Mouse (Mus musculus) brain, adult 2 months (tissue): ENCODE data around the gene Mterf1b.

Source experiments
- DNase-seq: peaks from one replicate; pipeline ENCODE4 v3.0.0; 2011; ENCODE audit warnings: low read depth, low spot score

Gene Mterf1b

DNA sequence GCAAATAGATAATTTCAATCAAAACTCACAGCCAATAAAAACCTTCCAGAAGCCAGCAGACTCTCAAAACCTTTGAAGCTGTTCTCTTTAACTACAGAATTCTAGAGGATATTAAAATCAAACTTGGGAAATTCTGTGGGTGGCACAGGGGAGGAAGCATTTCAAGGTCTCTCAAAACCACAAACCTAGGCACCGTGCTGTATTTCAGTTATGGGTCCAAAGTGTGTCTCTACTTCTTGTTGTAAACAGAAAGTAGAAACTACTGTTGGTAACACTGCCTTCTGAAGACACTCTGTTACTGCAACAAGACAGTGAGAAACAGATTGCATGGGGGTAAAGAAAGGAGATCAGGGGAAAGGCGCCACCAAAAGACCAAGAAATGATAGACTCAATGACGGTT is 52.8 kb downstream of the Mterf1b start:
- no peak for DNase-seq

DNA sequence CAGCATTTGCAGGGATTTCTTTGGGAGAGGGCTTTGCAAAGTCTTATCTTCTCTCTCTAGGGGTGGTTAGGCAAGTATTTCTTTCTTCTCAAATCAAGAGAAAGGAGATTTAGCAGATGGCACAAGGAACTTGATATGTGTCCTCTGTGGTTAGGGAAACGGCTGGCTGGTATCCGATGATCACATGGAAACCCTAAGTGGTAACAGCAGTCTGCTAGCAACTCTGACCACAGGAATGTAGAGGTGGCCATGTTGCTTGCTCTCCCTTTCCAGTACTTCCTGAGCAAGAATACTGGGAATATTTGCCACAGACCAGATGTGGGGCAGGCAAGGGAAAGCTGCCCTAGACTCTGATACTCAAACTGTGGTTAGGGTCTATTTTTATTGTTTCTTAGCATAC is 53.9 kb downstream of the Mterf1b start:
- DNase-seq = no peak
